Mouse (Mus musculus) spleen, adult 2 months (tissue): Measurements from ENCODE around the gene Plekhm1. TPM values are rescaled to one million over a fixed set of nuclear protein-coding genes. Genes with fewer than 3 reads are reported as not detected.

Experiments used
- DNase-seq, 2 experiments: peaks; one replicate each; pipeline versions ENCODE4 v3.0.0 to v3.0.0-alpha.2; 2012 to 2021; ENCODE audit warnings: low spot score in 2 of 2, low read depth in 1 of 2
- H3K27ac ChIP-seq: fragments of 200-500 bp; 2 replicates; pipeline ENCODE4 v1.5.1; 2012; ENCODE audit warnings: low read length, inconsistent platforms; ENCODE audit not compliant: insufficient read depth
- H3K27me3 ChIP-seq: fragments of 200-500 bp; 2 replicates; pipeline ENCODE4 v1.6.1; 2012; ENCODE audit warnings: mild to moderate bottlenecking, moderate library complexity, low read length, inconsistent platforms; ENCODE audit not compliant: control insufficient read depth, insufficient read depth
- H3K36me3 ChIP-seq: fragments of 200-500 bp; 2 replicates; pipeline ENCODE4 v1.6.1; 2012; ENCODE audit warnings: mild to moderate bottlenecking, low read length, inconsistent platforms; ENCODE audit not compliant: control insufficient read depth, insufficient read depth
- H3K4me1 ChIP-seq: fragments of 200-500 bp; 2 replicates; pipeline ENCODE4 v1.6.1; 2011; ENCODE audit warnings: inconsistent platforms; ENCODE audit not compliant: control insufficient read depth, insufficient read depth, insufficient read length
- H3K4me3 ChIP-seq: fragments of 200-500 bp; 2 replicates; pipeline ENCODE4 v1.5.1; 2011; ENCODE audit warnings: mild to moderate bottlenecking, inconsistent platforms; ENCODE audit not compliant: insufficient read depth, insufficient read length; ENCODE audit errors: extremely low read depth
- CTCF ChIP-seq: fragments of 200-500 bp; IDR thresholded peaks from 2 replicates; pipeline ENCODE4 v1.5.1; 2011; ENCODE audit warnings: mild to moderate bottlenecking, inconsistent platforms; ENCODE audit not compliant: insufficient read depth, insufficient read length, insufficient replicate concordance; ENCODE audit errors: extremely low read depth
- POLR2A ChIP-seq: fragments of 200-500 bp; IDR thresholded peaks from 2 replicates; pipeline ENCODE4 v1.6.1; 2011; ENCODE audit warnings: low read depth, low read length, inconsistent platforms
- WGBS: fragments of 180-500 bp; shearing (Covaris S2); methylation state at CpG from one replicate; pipeline ENCODE4 v1.1.7; 2018; 5-methylcytosine and 5-hydroxymethylcytosine counted together
- polyA plus RNA-seq: library from polyadenylated mRNA; depleted of rRNA; stranded (reverse); fragments of >200 nt; gene quantifications from 2 replicates; pipeline ENCODE4 v1.2.3, GENCODE M21; 2012

The Plekhm1 gene
- polyA plus RNA-seq, 1 experiment, result 26.8 TPM

GRCm38 (mm10) chr11:103405814-103406213, 6.7 kb downstream of the Plekhm1 start:
- Histone ChIP-seq H3K27ac (no peak overlapping the region), H3K4me3 (no peak overlapping the region), H3K36me3 (peaks cover 12% of the 10 kb centered on the region), H3K27me3 (no peaks in the 10 kb centered on the region), H3K4me1 (peaks cover 4% of the 10 kb centered on the region; the same call in 1 of the 2 replicates)
- WGBS, result 90% methylated on average over 1 of the region's 1 CpGs
- no peak for DNase-seq
- TF ChIP-seq POLR2A (no peak), CTCF (no peak)

DNA sequence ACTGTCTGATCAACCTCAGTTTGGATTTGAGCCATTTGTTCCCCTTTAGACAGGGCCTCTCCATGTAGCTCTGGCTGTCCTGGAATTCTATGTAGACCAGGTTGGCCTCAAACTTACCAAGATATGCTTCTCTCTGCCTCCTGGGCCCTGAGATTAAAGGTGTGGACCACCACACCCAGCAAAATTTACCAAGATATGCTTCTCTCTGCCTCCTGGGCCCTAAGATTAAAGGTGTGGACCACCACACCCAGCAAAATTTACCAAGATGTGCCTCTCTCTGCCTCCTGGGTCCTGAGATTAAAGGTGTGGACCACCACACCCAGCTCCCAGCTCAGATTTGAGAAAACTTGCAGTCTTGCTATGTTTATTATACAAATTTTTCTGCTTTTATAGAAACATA, 7.9 kb downstream of the Plekhm1 start:
- no peak for TF ChIP-seq CTCF
- no peak for TF ChIP-seq POLR2A
- H3K27me3 ChIP-seq, result no peaks in the 10 kb centered on the region
- H3K27ac ChIP-seq, result no peak overlapping the region
- peaks cover 12% of the 10 kb centered on the region for H3K36me3 ChIP-seq
- DNase-seq, result no peak
- no peak overlapping the region for H3K4me3 ChIP-seq
- no peaks in the 10 kb centered on the region; the same call in 1 of the 2 replicates for H3K4me1 ChIP-seq

GRCm38 (mm10) chr11:103403776-103404175, 8.7 kb downstream of the Plekhm1 start:
- 79% methylated on average over 4 of the region's 4 CpGs for WGBS
- H3K27ac ChIP-seq, result no peak overlapping the region

DNA sequence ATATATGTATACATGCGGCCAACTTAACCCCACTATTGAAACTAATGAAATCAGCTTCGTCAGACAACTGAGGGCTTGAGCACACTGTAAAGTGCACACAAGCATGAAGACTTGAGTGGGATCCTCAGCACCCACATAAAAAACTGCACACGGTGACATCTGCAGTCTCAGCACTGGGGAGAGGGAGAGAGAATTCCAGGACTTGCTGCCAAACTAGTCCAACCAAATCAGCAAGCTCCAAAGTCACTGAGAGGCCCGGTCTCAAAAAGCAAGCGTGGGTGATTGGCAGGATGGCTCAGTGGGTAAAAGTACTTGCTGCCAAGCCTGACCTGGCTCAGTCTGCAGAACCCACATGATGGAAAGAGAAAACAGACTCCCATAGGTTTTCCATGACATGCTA, 9.7 kb downstream of the Plekhm1 start:
- Histone ChIP-seq H3K4me3 (no peak overlapping the region), H3K36me3 (peaks cover 9% of the 10 kb centered on the region), H3K27ac (no peak overlapping the region), H3K4me1 (no peaks in the 10 kb centered on the region; the same call in 1 of the 2 replicates), H3K27me3 (no peaks in the 10 kb centered on the region)
- TF ChIP-seq CTCF (no peak), POLR2A (no peak)
- DNase-seq, result no peak
- WGBS, result 95% methylated on average over 5 of the region's 5 CpGs

More at GRCm38 (mm10) chr11:103403776-103404175, 8.7 kb downstream of the Plekhm1 start:
- Histone ChIP-seq H3K36me3 (peaks cover 10% of the 10 kb centered on the region), H3K4me1 (no peaks in the 10 kb centered on the region; the same call in 1 of the 2 replicates), H3K27me3 (no peaks in the 10 kb centered on the region), H3K4me3 (no peak overlapping the region)
- DNase-seq, result no peak
- TF ChIP-seq POLR2A, result no peak
- no peak for TF ChIP-seq CTCF

- peak; percentile 77; the same call in 1 of the 2 replicates for TF ChIP-seq CTCF
- TF ChIP-seq POLR2A, result no peak
- WGBS, result 92% methylated on average over 2 of the region's 2 CpGs
- Histone ChIP-seq H3K4me3 (no peak overlapping the region), H3K36me3 (peaks cover 9% of the 10 kb centered on the region), H3K27me3 (no peaks in the 10 kb centered on the region), H3K27ac (no peak overlapping the region), H3K4me1 (no peaks in the 10 kb centered on the region; the same call in 1 of the 2 replicates)
- peak in 1 of 2 experiments; percentile 71 for DNase-seq
Observed at GRCm38 (mm10) chr11:103402198-103402597, 10.3 kb downstream of the Plekhm1 start.

- Histone ChIP-seq H3K4me1 (no peaks in the 10 kb centered on the region), H3K4me3 (no peak overlapping the region), H3K27ac (no peak overlapping the region), H3K27me3 (no peaks in the 10 kb centered on the region), H3K36me3 (peaks cover 21% of the 10 kb centered on the region)
- 81% methylated on average over 4 of the region's 4 CpGs for WGBS
- TF ChIP-seq CTCF (no peak), POLR2A (no peak)
- DNase-seq, result no peak
Observed at GRCm38 (mm10) chr11:103399986-103400385, 12.5 kb downstream of the Plekhm1 start.

- H3K27ac ChIP-seq, result no peak overlapping the region
Observed at GRCm38 (mm10) chr11:103399050-103399449, 13.4 kb downstream of the Plekhm1 start.

More at GRCm38 (mm10) chr11:103399050-103399449, 13.4 kb downstream of the Plekhm1 start:
- DNase-seq, result no peak
- TF ChIP-seq POLR2A (no peak), CTCF (no peak)
- Histone ChIP-seq H3K4me1 (no peaks in the 10 kb centered on the region), H3K36me3 (peaks cover 30% of the 10 kb centered on the region), H3K4me3 (no peak overlapping the region), H3K27me3 (no peaks in the 10 kb centered on the region)
- 62% methylated on average over 3 of the region's 3 CpGs for WGBS
